Mouse (Mus musculus): ENCODE data around the gene Tmem132d.

The Tmem132d gene

GRCm38 (mm10) chr5:127926686-127927085 is 506.2 kb downstream of the Tmem132d start:
- no peak for DNase-seq (ENCODE audit: low spot score)

- no peak for DNase-seq (ENCODE audit: low spot score)
Observed at GRCm38 (mm10) chr5:127924106-127924505, 508.8 kb downstream of the Tmem132d start.

GRCm38 (mm10) chr5:127919171-127919570 is 513.7 kb downstream of the Tmem132d start:
- no peak for DNase-seq (ENCODE audit: low spot score)

- no peak for DNase-seq (ENCODE audit: low spot score)
Observed at GRCm38 (mm10) chr5:127918376-127918775, 514.5 kb downstream of the Tmem132d start.

- DNase-seq (ENCODE audit: low spot score), result no peak
Observed at GRCm38 (mm10) chr5:127914157-127914556, 518.7 kb downstream of the Tmem132d start.

GRCm38 (mm10) chr5:127911603-127912002 is 521.3 kb downstream of the Tmem132d start:
- DNase-seq (ENCODE audit: low spot score), result no peak

GRCm38 (mm10) chr5:127910356-127910755 is 522.5 kb downstream of the Tmem132d start:
- no peak for DNase-seq (ENCODE audit: low spot score)

GRCm38 (mm10) chr5:127895176-127895575 is 537.7 kb downstream of the Tmem132d start:
- no peak for DNase-seq (ENCODE audit: low spot score)

- no peak for DNase-seq (ENCODE audit: low spot score)
Observed at GRCm38 (mm10) chr5:127885566-127886505, 547.0 kb downstream of the Tmem132d start.

- DNase-seq (ENCODE audit: low spot score), result no peak
Observed at GRCm38 (mm10) chr5:127883021-127883420, 549.9 kb downstream of the Tmem132d start.

- no peak for DNase-seq (ENCODE audit: low spot score)
Observed at GRCm38 (mm10) chr5:127874461-127874860, 558.4 kb downstream of the Tmem132d start.

- no peak for DNase-seq (ENCODE audit: low spot score)
Observed at GRCm38 (mm10) chr5:127865157-127865556, 567.7 kb downstream of the Tmem132d start.

GRCm38 (mm10) chr5:127859719-127860118 is 573.2 kb downstream of the Tmem132d start:
- no peak for DNase-seq (ENCODE audit: low spot score)

- DNase-seq (ENCODE audit: low spot score), result no peak
Observed at GRCm38 (mm10) chr5:127852305-127852704, 580.6 kb downstream of the Tmem132d start.

GRCm38 (mm10) chr5:127831791-127832190 is 601.1 kb downstream of the Tmem132d start:
- no peak for DNase-seq (ENCODE audit: low spot score)

GRCm38 (mm10) chr5:127830831-127831230 is 602.0 kb downstream of the Tmem132d start:
- no peak for DNase-seq (ENCODE audit: low spot score)

- no peak for DNase-seq (ENCODE audit: low spot score)
Observed at GRCm38 (mm10) chr5:127828756-127829155, 604.1 kb downstream of the Tmem132d start.

- DNase-seq (ENCODE audit: low spot score), result no peak
Observed at GRCm38 (mm10) chr5:127821960-127822359, 610.9 kb downstream of the Tmem132d start.

GRCm38 (mm10) chr5:127815292-127815691 is 617.6 kb downstream of the Tmem132d start:
- DNase-seq (ENCODE audit: low spot score), result no peak

GRCm38 (mm10) chr5:127807419-127807818 is 625.5 kb downstream of the Tmem132d start:
- DNase-seq (ENCODE audit: low spot score), result no peak

GRCm38 (mm10) chr5:127806850-127807249 is 626.0 kb downstream of the Tmem132d start:
- no peak for DNase-seq (ENCODE audit: low spot score)

GRCm38 (mm10) chr5:127800907-127801306 is 632.0 kb downstream of the Tmem132d start:
- no peak for DNase-seq (ENCODE audit: low spot score)

GRCm38 (mm10) chr5:127781221-127781620 is 651.7 kb downstream of the Tmem132d start:
- no peak for DNase-seq (ENCODE audit: low spot score)

- DNase-seq (ENCODE audit: low spot score), result no peak
Observed at GRCm38 (mm10) chr5:127775749-127776148, 657.1 kb downstream of the Tmem132d start.

Data from testis, postnatal 10 days (tissue).